Mouse (Mus musculus) CH12.LX (cell line): ENCODE results near the gene Rtkn2.

Experiments used
- CHD1 ChIP-seq: IDR thresholded peaks from 2 replicates; pipeline ENCODE4 v1.6.1; 2012; ENCODE audit warnings: low read depth, low read length, improper control_type of control experiment, inconsistent platforms
- CHD2 ChIP-seq: IDR thresholded peaks from 2 replicates; pipeline ENCODE4 v1.6.1; 2011; ENCODE audit warnings: low read length, improper control_type of control experiment
- CTCF ChIP-seq, 2 experiments: IDR thresholded peaks in 1 of 2; conservative IDR thresholded peaks in 1 of 2; 2 replicates each; pipeline ENCODE4 v1.5.1; 2011 to 2012; ENCODE audit warnings: low read depth in 2 of 2, low read length in 2 of 2, improper control_type of control experiment in 1 of 2, inconsistent platforms in 1 of 2, mild to moderate bottlenecking in 1 of 2, moderate library complexity in 1 of 2
- EP300 ChIP-seq: IDR thresholded peaks from 2 replicates; pipeline ENCODE4 v1.6.1; 2011; ENCODE audit warnings: low read length, improper control_type of control experiment
- GABPA ChIP-seq: IDR thresholded peaks from 2 replicates; pipeline ENCODE4 v1.6.1; 2012; ENCODE audit warnings: low read depth, low read length, improper control_type of control experiment, inconsistent platforms; ENCODE audit not compliant: insufficient replicate concordance
- KAT2A ChIP-seq: IDR thresholded peaks from 2 replicates; pipeline ENCODE4 v1.6.1; 2012; ENCODE audit warnings: low read length, improper control_type of control experiment, inconsistent platforms; ENCODE audit not compliant: insufficient replicate concordance
- POLR2A ChIP-seq: IDR thresholded peaks from 2 replicates; pipeline ENCODE4 v1.6.1; 2011; ENCODE audit warnings: low read depth, mild to moderate bottlenecking, improper control_type of control experiment, low read length
- TBP ChIP-seq: conservative IDR thresholded peaks from 2 replicates; pipeline ENCODE4 v1.6.1; 2011; ENCODE audit warnings: low read depth, low read length, improper control_type of control experiment
- TCF12 ChIP-seq: IDR thresholded peaks from 2 replicates; pipeline ENCODE4 v1.6.1; 2014; ENCODE audit warnings: low read depth, mild to moderate bottlenecking, inconsistent platforms, low read length, improper control_type of control experiment
- UBTF ChIP-seq: IDR thresholded peaks from 2 replicates; pipeline ENCODE4 v1.6.1; 2012; ENCODE audit warnings: low read depth, mild to moderate bottlenecking, inconsistent platforms, low read length, improper control_type of control experiment, moderate library complexity
- USF1 ChIP-seq: IDR thresholded peaks from 2 replicates; pipeline ENCODE4 v1.6.1; 2014; ENCODE audit warnings: low read depth, mild to moderate bottlenecking, inconsistent platforms, low read length, improper control_type of control experiment
- ZC3H11A ChIP-seq: IDR thresholded peaks from 2 replicates; pipeline ENCODE4 v1.6.1; 2012; ENCODE audit warnings: low read depth, mild to moderate bottlenecking, inconsistent platforms, low read length, improper control_type of control experiment

DNA sequence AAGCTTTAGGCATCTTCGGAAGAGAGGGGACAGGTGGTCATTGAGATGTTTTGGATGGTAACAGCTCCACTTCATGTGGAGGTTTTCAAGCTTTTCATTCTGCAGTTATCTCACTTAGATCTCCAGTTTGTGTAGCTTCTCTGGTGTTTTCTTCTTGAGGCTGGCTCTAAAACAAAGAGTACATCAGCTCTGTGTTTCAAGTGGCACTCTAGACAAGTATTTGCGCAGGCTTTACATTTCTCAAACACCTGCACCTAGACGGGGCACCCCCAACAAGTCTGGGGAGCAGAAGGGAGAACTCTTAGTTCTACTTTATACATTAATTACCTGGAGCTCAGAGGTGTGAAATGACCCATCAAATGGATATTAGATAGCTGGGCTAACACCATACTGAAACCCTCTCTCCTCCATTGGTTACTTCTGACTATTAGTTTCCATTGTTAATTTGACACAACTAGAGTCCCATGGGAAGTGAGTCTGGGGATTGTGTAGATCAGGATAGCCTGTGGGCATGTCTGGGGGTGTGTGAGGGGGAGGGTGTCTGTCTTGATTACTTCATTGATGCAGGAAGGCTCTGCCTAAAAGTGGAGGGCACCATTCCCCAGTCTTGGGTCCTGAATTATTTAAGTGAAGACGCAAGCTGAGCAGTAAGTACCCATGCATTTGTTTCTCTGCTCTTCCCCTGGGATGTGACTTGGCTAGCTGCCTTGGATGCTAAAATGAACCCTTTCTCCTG lies 14.0 kb upstream of the Rtkn2 start:
- no peak for TF ChIP-seq POLR2A
- no peak for TF ChIP-seq CHD1
- TF ChIP-seq CTCF (conservative IDR thresholded peaks at IDR 0.05 in 1 of 2, IDR thresholded peaks at IDR 0.05 in 1 of 2; ENCODE audit: low read depth in 2 of 2, low read length in 2 of 2) = no peak
- no peak for TF ChIP-seq ZC3H11A
- no peak for TF ChIP-seq CHD2
- TF ChIP-seq GABPA = no peak
- TF ChIP-seq UBTF = no peak
- no peak for TF ChIP-seq KAT2A
- TF ChIP-seq TBP = no peak
- no peak for TF ChIP-seq USF1
- TF ChIP-seq TCF12 = no peak
- TF ChIP-seq EP300 = no peak
